Mouse (Mus musculus): ENCODE measurements around the gene Plekhg5. TPM values are rescaled to one million over a fixed set of nuclear protein-coding genes. Genes with fewer than 3 reads are reported as not detected.

Plekhg5 gene
- polyA plus RNA-seq, 1 experiment, result 46.7 TPM

- TF ChIP-seq CTCF (IDR thresholded peaks at IDR 0.05; ENCODE audit: insufficient read depth, low read length), result no peak
- no peak for TF ChIP-seq POLR2A (IDR thresholded peaks at IDR 0.05; ENCODE audit: borderline replicate concordance, extremely low read depth, low read depth, low read length)
- no peak for DNase-seq
- Histone ChIP-seq H3K4me3 (replicated peaks; ENCODE audit: extremely low read depth, low read depth, low read length) (no peak overlapping the region), H3K4me1 (ENCODE audit: control insufficient read depth, insufficient read depth, low read length) (peaks cover 13% of the 10 kb centered on the region; the same call in 1 of the 2 replicates)
- 70% methylated on average over 9 of the region's 9 CpGs for WGBS
These were observed 45.2 kb downstream of the Plekhg5 start for GRCm38 (mm10) chr4:152117538-152117937.

DNA sequence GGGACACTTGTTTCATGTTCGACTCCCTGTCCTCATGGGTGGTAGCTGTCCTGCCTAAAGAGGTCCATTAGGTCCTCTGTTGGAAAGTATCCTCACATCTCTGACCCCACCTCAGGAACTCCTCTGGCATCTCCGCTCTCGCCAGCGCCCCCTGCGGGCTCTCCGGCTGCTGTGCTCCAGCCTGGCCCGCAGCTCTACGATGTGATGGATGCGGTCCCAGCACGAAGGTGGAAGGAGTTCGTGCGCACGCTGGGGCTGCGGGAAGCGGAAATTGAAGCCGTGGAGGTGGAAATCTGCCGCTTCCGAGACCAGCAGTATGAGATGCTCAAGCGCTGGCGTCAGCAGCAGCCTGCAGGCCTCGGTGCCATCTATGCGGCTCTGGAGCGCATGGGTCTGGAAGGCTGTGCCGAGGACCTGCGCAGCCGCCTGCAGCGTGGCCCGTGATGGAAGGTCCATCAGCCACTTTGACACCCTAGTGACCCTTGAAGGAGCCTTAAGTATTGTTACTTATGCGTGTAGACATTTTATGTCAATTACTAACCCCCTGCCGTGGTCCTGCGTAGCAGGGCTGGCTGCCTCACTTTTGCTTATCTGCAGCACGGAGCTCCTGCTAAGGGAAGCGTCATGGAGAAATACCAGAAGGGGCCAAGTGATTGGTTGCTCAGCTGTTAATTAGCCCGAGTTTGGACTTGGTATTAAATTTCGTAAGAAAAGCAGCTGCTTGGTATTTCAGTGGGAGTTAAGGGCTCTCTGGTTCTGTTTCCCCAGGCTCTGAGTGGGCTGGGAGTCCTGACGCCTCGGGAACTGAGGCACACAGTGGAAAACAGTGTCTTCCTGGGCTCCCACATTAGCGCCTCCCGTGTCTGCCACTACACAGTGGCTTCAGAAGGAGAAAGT lies 47.3 kb downstream of the Plekhg5 start:
- TF ChIP-seq CTCF (IDR thresholded peaks at IDR 0.05; ENCODE audit: insufficient read depth, low read length) (peak; percentile 30; the same call in 1 of the 2 replicates), POLR2A (IDR thresholded peaks at IDR 0.05; ENCODE audit: borderline replicate concordance, extremely low read depth, low read depth, low read length) (no peak)
- Histone ChIP-seq H3K4me3 (replicated peaks; ENCODE audit: extremely low read depth, low read depth, low read length) (no peak overlapping the region), H3K4me1 (ENCODE audit: control insufficient read depth, insufficient read depth, low read length) (peaks cover 13% of the 10 kb centered on the region; the same call in 1 of the 2 replicates)
- DNase-seq, result no peak
- WGBS, result 35% methylated on average over 39 of the region's 39 CpGs

GRCm38 (mm10) chr4:152120311-152121182 lies 48.2 kb downstream of the Plekhg5 start:
- Histone ChIP-seq H3K4me1 (ENCODE audit: control insufficient read depth, insufficient read depth, low read length) (peaks cover 9% of the 10 kb centered on the region; the same call in 1 of the 2 replicates), H3K4me3 (replicated peaks; ENCODE audit: extremely low read depth, low read depth, low read length) (no peak overlapping the region)
- no peak for DNase-seq
- TF ChIP-seq POLR2A (IDR thresholded peaks at IDR 0.05; ENCODE audit: borderline replicate concordance, extremely low read depth, low read depth, low read length), result no peak
- TF ChIP-seq CTCF (IDR thresholded peaks at IDR 0.05; ENCODE audit: insufficient read depth, low read length), result no peak
- 10% methylated on average over 31 of the region's 31 CpGs for WGBS

DNA sequence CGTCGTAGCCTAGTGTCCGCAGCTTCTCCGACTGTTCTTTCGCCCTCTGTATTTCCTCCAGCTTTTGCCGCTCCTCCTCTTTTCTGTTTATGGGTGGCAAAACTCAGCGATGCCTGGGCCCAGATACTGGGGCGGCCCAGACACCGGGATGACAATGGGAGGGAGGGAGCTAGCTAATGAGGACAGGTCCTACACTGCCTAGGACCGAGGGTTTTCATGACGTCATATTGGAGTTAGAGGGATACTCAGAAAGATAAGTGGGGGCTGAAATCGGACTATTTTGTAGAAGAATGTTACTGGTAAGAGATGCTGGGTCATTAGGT lies 48.8 kb downstream of the Plekhg5 start:
- H3K4me1 ChIP-seq (ENCODE audit: control insufficient read depth, insufficient read depth, low read length), result peaks cover 12% of the 10 kb centered on the region
- no peak overlapping the region for H3K4me3 ChIP-seq (replicated peaks; ENCODE audit: extremely low read depth, low read depth, low read length)
- WGBS, result 8% methylated on average over 12 of the region's 12 CpGs
- TF ChIP-seq CTCF (IDR thresholded peaks at IDR 0.05; ENCODE audit: insufficient read depth, low read length) (no peak), POLR2A (IDR thresholded peaks at IDR 0.05; ENCODE audit: borderline replicate concordance, extremely low read depth, low read depth, low read length) (no peak)
- no peak for DNase-seq

- H3K4me1 ChIP-seq (ENCODE audit: control insufficient read depth, insufficient read depth, low read length), result peaks cover 15% of the 10 kb centered on the region
- TF ChIP-seq CTCF (IDR thresholded peaks at IDR 0.05; ENCODE audit: insufficient read depth, low read length), result no peak
- TF ChIP-seq POLR2A (IDR thresholded peaks at IDR 0.05; ENCODE audit: borderline replicate concordance, extremely low read depth, low read depth, low read length), result no peak
- DNase-seq, result no peak
- WGBS, result 25% methylated on average over 13 of the region's 13 CpGs
- no peak overlapping the region for H3K4me3 ChIP-seq (replicated peaks; ENCODE audit: extremely low read depth, low read depth, low read length)
These were observed 52.2 kb downstream of the Plekhg5 start for GRCm38 (mm10) chr4:152124361-152124961.

DNA sequence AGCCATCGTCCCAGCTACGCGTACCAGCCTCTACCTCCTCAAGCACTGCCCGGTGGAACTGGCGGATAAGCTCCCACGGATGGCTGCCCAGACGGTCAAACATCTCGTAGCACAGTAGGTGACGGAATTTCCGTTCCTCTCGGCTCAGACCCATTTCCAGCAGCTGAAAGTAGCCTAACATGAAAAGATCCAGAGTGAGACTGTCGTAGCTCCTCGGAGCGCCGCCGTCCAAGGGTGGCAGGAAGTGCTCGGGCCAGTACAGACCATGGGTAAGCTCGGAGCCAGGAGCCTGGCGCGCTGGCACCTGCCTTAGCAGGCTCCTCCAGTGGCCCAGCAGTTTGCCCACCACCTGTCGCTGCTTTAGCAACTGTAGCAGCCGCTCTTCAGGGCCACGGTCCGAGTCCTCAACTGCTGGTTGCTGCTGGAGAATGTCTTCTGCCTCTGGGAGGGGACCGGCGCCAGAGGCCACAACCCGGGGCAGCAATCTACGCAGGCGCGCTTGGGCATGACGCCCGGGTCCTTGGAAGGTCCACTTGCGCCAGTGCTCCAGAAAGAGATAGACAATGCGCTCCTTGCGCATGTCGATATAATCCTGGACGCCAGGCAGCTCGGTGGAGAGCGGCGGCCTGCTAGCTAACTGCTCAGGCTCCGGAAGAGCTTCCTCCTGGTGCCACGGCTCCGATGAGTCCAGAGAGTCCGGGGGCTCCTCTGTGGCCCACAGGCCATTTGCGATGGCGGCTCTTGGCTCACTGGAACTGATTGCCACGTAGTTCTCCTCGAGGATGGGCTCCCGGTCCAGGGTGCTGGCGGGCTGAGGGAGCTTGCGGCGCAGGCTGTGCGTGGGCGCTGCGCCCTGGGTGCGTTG lies 53.1 kb downstream of the Plekhg5 start:
- peak overlapping the region; percentile 44 for H3K4me3 ChIP-seq (replicated peaks; ENCODE audit: extremely low read depth, low read depth, low read length)
- TF ChIP-seq POLR2A (IDR thresholded peaks at IDR 0.05; ENCODE audit: borderline replicate concordance, extremely low read depth, low read depth, low read length) (no peak), CTCF (IDR thresholded peaks at IDR 0.05; ENCODE audit: insufficient read depth, low read length) (no peak)
- 20% methylated on average over 56 of the region's 56 CpGs for WGBS
- H3K4me1 ChIP-seq (ENCODE audit: control insufficient read depth, insufficient read depth, low read length), result peaks cover 13% of the 10 kb centered on the region
- DNase-seq, result no peak

DNA sequence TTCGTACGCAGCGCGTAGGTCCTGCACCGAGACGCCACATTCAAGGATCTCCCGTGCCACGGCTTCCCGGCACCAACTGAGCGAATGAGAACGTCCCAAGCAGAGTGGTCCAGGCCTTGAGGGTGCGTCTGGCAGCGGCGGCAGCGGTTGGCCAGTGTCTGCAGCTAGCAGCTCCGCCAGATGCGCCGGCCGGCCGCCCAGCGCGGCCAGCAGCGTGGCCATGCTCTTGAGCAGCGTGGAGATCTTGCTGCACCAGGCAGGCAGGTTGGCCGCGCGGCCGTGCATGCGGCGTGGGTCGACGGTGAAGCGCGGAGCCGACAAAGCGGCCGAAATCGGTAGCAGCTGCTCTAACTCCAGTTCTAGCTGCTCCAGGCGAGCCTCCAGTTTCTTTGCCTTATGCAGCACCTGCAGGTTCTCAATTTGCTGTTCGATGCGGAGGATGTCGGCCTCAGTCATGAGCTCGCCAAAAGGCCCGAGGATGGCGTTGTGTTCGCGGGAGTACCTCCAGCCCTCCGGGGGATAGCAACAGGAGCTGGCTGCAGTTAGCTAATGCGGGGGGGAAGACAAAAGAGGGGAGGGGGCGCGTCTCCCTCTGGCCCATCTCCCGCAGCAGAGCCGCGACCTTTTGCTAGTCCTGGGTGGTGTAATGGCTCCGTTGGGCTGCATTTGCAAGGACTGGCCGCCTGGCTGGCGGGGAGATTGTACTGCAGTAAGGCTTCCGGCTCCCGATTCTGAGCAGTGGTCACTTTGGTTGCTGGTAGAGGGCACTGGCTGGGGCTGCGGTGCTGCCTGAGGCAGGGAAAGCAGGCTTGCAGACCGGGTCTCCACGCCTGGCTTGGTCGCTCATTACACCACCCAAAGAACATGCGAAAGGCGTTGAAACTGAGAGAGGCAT lies 54.0 kb downstream of the Plekhg5 start:
- TF ChIP-seq POLR2A (IDR thresholded peaks at IDR 0.05; ENCODE audit: borderline replicate concordance, extremely low read depth, low read depth, low read length) (no peak), CTCF (IDR thresholded peaks at IDR 0.05; ENCODE audit: insufficient read depth, low read length) (no peak)
- Histone ChIP-seq H3K4me3 (replicated peaks; ENCODE audit: extremely low read depth, low read depth, low read length) (peak overlapping the region; percentile 44), H3K4me1 (ENCODE audit: control insufficient read depth, insufficient read depth, low read length) (peaks cover 6% of the 10 kb centered on the region)
- DNase-seq, result no peak
- WGBS, result 18% methylated on average over 65 of the region's 65 CpGs

DNA sequence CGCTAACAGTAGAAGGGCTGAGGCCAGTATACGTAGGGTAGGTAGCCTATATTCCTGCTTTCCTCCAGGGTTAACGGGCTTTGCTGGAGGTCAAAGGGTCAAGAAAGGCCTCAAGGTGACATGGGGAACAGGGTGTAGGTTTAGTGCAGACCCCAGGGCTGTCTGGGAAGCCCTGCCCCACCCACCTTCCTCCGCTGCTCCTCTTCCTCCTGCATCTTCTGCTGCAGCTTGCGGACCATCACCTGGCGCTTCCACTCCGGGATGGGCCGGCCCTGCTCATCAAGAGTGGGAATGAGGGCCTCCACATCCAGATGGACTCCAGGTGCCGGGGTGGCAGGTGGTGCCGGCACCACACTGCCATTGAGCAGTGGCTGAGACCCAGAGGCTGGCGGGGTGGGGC lies 55.6 kb downstream of the Plekhg5 start:
- 93% methylated on average over 11 of the region's 11 CpGs for WGBS
- H3K4me1 ChIP-seq (ENCODE audit: control insufficient read depth, insufficient read depth, low read length), result peaks cover 9% of the 10 kb centered on the region
- no peak for DNase-seq
- H3K4me3 ChIP-seq (replicated peaks; ENCODE audit: extremely low read depth, low read depth, low read length), result no peak overlapping the region
- no peak for TF ChIP-seq CTCF (IDR thresholded peaks at IDR 0.05; ENCODE audit: insufficient read depth, low read length)
- TF ChIP-seq POLR2A (IDR thresholded peaks at IDR 0.05; ENCODE audit: borderline replicate concordance, extremely low read depth, low read depth, low read length), result no peak
